Mouse (Mus musculus) hindbrain, postnatal 0 days (tissue): Measurements from ENCODE around the gene Cox8b. TPM values are rescaled to one million over a fixed set of nuclear protein-coding genes. Genes with fewer than 3 reads are reported as not detected.

Source experiments
- ATAC-seq: fragments of 200-750 bp; cut with Nextera tagmentation; 2 replicates; pipeline ENCODE4 v1.8.0; 2017; ENCODE audit warnings: mild to moderate bottlenecking, moderate TSS enrichment, moderate library complexity
- DNase-seq: peaks from one replicate; pipeline ENCODE4 v3.0.0-alpha.2; 2015; ENCODE audit warnings: low spot score
- H3K27ac ChIP-seq: fragments of 300-500 bp; sonication (generic); 2 replicates; pipeline ENCODE4 v1.5.1; 2014; ENCODE audit warnings: mild to moderate bottlenecking
- H3K27me3 ChIP-seq: fragments of 300-500 bp; sonication (generic); 2 replicates; pipeline ENCODE4 v1.6.1; 2014; ENCODE audit warnings: low read length, mixed read lengths; ENCODE audit not compliant: insufficient read depth
- H3K36me3 ChIP-seq: fragments of 300-500 bp; sonication (generic); 2 replicates; pipeline ENCODE4 v1.6.1; 2014; ENCODE audit warnings: low read length, mixed read lengths; ENCODE audit not compliant: insufficient read depth
- H3K4me1 ChIP-seq: fragments of 300-500 bp; sonication (generic); 2 replicates; pipeline ENCODE4 v1.6.1; 2014; ENCODE audit warnings: antibody characterized with exemption, low read length, mixed read lengths; ENCODE audit not compliant: insufficient read depth
- H3K4me2 ChIP-seq: fragments of 300-500 bp; sonication (generic); 2 replicates; pipeline ENCODE4 v1.6.1; 2014; ENCODE audit warnings: low read depth, mild to moderate bottlenecking, low read length, moderate library complexity, mixed read lengths
- H3K4me3 ChIP-seq: fragments of 300-500 bp; sonication (generic); 2 replicates; pipeline ENCODE4 v1.5.1; 2014; ENCODE audit warnings: low read length
- H3K9ac ChIP-seq: fragments of 300-500 bp; sonication (generic); replicated peaks from 2 replicates; pipeline ENCODE4 v1.6.1; 2014; ENCODE audit warnings: mild to moderate bottlenecking, low read length, moderate library complexity, mixed read lengths
- H3K9me3 ChIP-seq: fragments of 300-500 bp; sonication (generic); 2 replicates; pipeline ENCODE4 v1.6.1; 2016; ENCODE audit warnings: low read length, mixed read lengths
- CTCF ChIP-seq: IDR thresholded peaks from 2 replicates; pipeline ENCODE4 v1.5.1; 2016; ENCODE audit warnings: antibody characterized with exemption, control low read depth, low read depth
- WGBS: fragments of 180-500 bp; shearing (Covaris S2); extraction: QIAGEN DNeasy Blood & Tissue Kit; methylation state at CpG from one replicate; pipeline ENCODE4 v1.1.7; 2014; 5-methylcytosine and 5-hydroxymethylcytosine counted together
- polyA plus RNA-seq: library from polyadenylated mRNA; unstranded; fragments of >200 nt; fragmentation: Nextera tagmentation; extraction: Ambion mirVana; gene quantifications from 2 replicates; pipeline ENCODE4 v1.2.1, GENCODE M21; 2015
- total RNA-seq: library from RNA; depleted of rRNA; stranded (reverse); fragments of >200 nt; gene quantifications from 2 replicates; pipeline ENCODE4 v1.2.3, GENCODE M21; 2014

Gene Cox8b
- total and polyA plus RNA-seq, 2 experiments from 2014 or later: not detected

- peaks cover 21% of the 10 kb centered on the region; the same call in 1 of the 2 replicates for H3K36me3 ChIP-seq
- H3K27ac ChIP-seq: no peak overlapping the region
- H3K4me3 ChIP-seq: no peak overlapping the region
- H3K4me2 ChIP-seq: no peak overlapping the region
- 0 out of 2 replicates have a peak, but pooled peaks cover 6% of the 10 kb centered on the region for H3K4me1 ChIP-seq
- H3K9ac ChIP-seq: no peak overlapping the region
- DNase-seq (no peak), ATAC-seq (no peak)
- H3K9me3 ChIP-seq: no peaks in the 10 kb centered on the region
- H3K27me3 ChIP-seq: no peaks in the 10 kb centered on the region
- WGBS: 91% methylated on average over 6 of the region's 6 CpGs
- no peak for TF ChIP-seq CTCF
Measured at GRCm38 (mm10) chr7:140877364-140877763, 22.9 kb downstream of the Cox8b start.

GRCm38 (mm10) chr7:140874224-140874623 is 26.0 kb downstream of the Cox8b start:
- Histone ChIP-seq H3K9ac (no peak overlapping the region), H3K4me3 (no peak overlapping the region), H3K4me1 (no peaks in the 10 kb centered on the region), H3K9me3 (no peaks in the 10 kb centered on the region), H3K4me2 (no peak overlapping the region), H3K27me3 (no peaks in the 10 kb centered on the region), H3K36me3 (peaks cover 21% of the 10 kb centered on the region; the same call in 1 of the 2 replicates), H3K27ac (no peak overlapping the region)
- no peak for ATAC-seq
- WGBS: 96% methylated on average over 4 of the region's 4 CpGs
- no peak for DNase-seq
- TF ChIP-seq CTCF: no peak

DNA sequence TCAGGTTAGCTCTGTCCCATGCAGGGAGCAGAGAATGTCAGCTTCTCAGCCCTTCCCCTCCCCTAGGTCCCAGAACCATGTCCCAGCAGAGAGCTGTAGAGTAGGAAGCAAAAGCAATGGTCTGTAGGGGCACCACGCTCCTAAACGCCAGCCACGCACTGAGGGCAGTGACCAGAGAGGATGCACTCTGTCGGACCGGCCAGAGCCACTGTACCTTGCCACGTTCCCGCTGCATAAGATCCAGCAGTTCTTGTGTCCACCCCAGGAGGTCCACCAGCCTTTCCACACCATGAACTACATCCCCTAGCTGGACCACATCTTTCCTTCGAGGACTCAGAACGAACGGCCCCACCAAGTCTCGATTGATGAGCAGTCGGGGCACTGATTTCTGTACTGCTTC is 35.5 kb downstream of the Cox8b start:
- 88% methylated on average over 12 of the region's 12 CpGs for WGBS
- Histone ChIP-seq H3K4me3 (no peak overlapping the region), H3K9ac (no peak overlapping the region), H3K4me1 (no peaks in the 10 kb centered on the region), H3K9me3 (no peaks in the 10 kb centered on the region), H3K36me3 (peaks cover 49% of the 10 kb centered on the region), H3K27ac (no peak overlapping the region), H3K4me2 (no peak overlapping the region), H3K27me3 (no peaks in the 10 kb centered on the region)
- DNase-seq (no peak), ATAC-seq (no peak)
- no peak for TF ChIP-seq CTCF

GRCm38 (mm10) chr7:140860728-140861127 is 39.5 kb downstream of the Cox8b start:
- WGBS: 85% methylated on average over 5 of the region's 5 CpGs
- H3K27me3 ChIP-seq: no peaks in the 10 kb centered on the region
- peaks cover 56% of the 10 kb centered on the region for H3K36me3 ChIP-seq
- H3K9me3 ChIP-seq: no peaks in the 10 kb centered on the region
- no peak overlapping the region for H3K4me2 ChIP-seq
- peaks cover 14% of the 10 kb centered on the region for H3K4me1 ChIP-seq
- H3K9ac ChIP-seq: no peak overlapping the region
- ATAC-seq (no peak), DNase-seq (no peak)
- H3K27ac ChIP-seq: no peak overlapping the region
- no peak overlapping the region for H3K4me3 ChIP-seq
- TF ChIP-seq CTCF: no peak

GRCm38 (mm10) chr7:140859997-140860396 is 40.2 kb downstream of the Cox8b start:
- Histone ChIP-seq H3K36me3 (peaks cover 54% of the 10 kb centered on the region), H3K4me2 (no peak overlapping the region), H3K9me3 (no peaks in the 10 kb centered on the region), H3K4me1 (peaks cover 21% of the 10 kb centered on the region), H3K9ac (no peak overlapping the region), H3K27me3 (no peaks in the 10 kb centered on the region), H3K27ac (no peak overlapping the region), H3K4me3 (no peak overlapping the region)
- ATAC-seq: no peak
- no peak for TF ChIP-seq CTCF
- no peak for DNase-seq
- WGBS: 68% methylated on average over 6 of the region's 6 CpGs

DNA sequence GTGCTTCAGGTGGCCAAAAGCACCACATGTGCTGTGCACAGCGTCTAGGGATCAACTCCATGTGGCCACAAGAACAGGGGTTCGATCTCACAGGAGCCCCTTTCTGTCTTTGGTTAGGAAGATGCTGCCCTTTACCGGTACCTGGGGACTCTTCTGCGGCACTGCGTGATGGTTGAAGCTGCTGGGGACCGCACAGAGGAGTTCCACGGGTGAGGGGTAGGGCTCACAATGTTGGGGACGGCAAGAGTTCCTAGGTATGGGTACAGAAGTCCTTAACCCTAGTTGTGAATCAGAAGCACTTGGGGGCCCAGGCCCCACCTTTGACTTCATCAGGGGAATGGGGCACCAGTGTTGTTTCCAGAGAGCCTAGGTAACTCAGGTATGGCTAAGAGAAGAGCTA is 41.5 kb downstream of the Cox8b start:
- WGBS: 93% methylated on average over 8 of the region's 8 CpGs
- Histone ChIP-seq H3K36me3 (peaks cover 52% of the 10 kb centered on the region), H3K9me3 (no peaks in the 10 kb centered on the region), H3K4me3 (peak overlapping the region; percentile 88), H3K4me1 (peaks cover 23% of the 10 kb centered on the region), H3K27me3 (no peaks in the 10 kb centered on the region), H3K4me2 (peak overlapping the region; percentile 97), H3K9ac (no peak overlapping the region; the same call in 1 of the 2 replicates), H3K27ac (no peak overlapping the region)
- TF ChIP-seq CTCF: no peak
- ATAC-seq: no peak
- no peak for DNase-seq

DNA sequence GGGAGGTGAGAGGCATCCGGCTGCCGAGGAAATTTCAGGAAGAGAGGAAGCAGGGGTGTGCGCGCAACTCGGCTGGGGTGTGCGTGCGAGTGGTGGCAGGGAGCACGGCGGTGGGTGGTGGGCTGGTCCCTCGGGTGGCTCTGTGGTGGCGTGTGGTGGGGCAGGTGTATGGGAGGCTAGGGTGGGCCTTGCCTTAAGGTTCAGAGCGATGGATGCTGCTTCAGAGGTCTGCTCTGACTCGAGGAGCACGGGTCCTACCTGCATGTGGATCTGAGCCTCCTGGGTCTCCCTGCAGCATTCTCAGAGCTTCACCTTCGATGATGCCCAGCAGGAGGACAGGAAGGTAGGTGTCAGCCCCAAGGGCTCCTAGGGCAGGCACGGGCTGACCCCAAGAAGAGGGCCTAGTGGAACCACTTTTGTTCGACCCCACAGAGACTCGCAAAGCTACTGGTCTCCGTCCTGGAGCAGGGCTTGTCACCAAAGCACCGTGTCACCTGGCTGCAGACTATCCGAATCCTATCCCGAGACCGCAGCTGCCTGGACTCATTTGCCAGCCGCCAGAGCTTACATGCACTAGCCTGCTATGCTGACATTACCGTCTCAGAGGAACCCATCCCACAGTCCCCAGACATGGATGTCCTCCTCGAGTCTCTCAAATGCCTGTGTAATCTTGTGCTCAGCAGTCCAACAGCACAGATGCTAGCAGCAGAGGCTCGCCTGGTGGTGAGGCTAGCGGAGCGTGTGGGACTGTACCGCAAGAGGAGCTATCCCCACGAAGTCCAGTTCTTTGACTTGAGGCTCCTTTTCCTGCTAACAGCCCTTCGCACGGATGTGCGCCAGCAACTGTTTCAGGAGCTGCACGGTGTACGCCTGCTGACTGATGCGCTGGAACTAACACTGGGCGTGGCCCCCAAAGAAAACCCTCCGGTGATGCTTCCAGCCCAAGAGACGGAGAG is 42.4 kb downstream of the Cox8b start, which contains the start of gene Bet1l:
Gene Bet1l (minus strand): TSS at position 28 of the 956 bp plus-strand sequence.
- peaks cover 52% of the 10 kb centered on the region for H3K36me3 ChIP-seq
- peaks cover 23% of the 10 kb centered on the region for H3K4me1 ChIP-seq
- 31% methylated on average over 40 of the region's 40 CpGs for WGBS
- peak within 1 kb of the TSS; percentile 96 for H3K27ac ChIP-seq
- DNase-seq: peak; percentile 16
- H3K9me3 ChIP-seq: no peaks in the 10 kb centered on the region
- peak within 1 kb of the TSS; percentile 80 for H3K9ac ChIP-seq
- TF ChIP-seq CTCF: no peak
- peak within 1 kb of the TSS; percentile 97 for H3K4me2 ChIP-seq
- H3K27me3 ChIP-seq: no peaks in the 10 kb centered on the region
- peak within 1 kb of the TSS; percentile 88 for H3K4me3 ChIP-seq
- peak; percentile 41 for ATAC-seq
